Mouse (Mus musculus): ENCODE results near the gene Fam227a.

Fam227a gene

DNA sequence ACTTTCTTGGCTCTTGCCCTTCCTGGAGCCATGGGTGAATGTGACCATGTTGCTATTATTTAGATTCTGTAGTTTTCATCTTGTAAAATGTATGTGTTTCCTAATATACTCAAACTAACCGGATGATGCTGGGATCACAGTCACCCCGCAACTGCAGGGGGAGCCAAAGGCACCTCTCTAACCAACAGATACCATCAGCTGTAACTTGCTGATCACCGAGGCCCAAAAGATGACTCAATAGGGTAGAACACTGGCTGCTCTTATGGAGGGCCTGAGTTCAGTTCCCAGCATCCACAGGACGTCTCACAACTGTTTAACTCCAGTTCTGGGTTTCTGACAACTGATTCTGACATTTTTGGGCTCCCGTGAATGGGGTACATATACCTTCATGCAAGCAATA, 42.0 kb downstream of the Fam227a start:
- DNase-seq (ENCODE audit: low spot score in 2 of 2), result no peak

DNA sequence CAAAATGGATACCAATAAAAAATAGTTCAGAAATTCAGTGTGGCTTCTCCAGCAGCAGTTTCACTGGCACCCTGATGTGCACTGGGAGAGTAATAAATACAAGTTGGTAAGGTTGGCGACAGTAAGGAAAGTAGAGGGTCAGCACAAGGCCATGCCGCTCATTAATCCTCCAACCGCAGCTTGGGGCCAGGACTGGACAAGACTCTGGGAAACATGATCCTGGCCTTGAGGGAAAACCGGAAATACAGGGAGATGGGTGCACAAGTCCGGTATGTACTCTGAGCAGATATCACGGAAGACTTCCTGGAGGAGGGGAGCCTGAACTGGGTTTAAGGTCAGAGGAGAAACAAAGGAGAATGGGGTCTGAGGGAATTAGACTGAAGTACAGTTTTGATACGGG, 43.3 kb downstream of the Fam227a start:
- no peak for DNase-seq (ENCODE audit: low spot score in 2 of 2)

DNA sequence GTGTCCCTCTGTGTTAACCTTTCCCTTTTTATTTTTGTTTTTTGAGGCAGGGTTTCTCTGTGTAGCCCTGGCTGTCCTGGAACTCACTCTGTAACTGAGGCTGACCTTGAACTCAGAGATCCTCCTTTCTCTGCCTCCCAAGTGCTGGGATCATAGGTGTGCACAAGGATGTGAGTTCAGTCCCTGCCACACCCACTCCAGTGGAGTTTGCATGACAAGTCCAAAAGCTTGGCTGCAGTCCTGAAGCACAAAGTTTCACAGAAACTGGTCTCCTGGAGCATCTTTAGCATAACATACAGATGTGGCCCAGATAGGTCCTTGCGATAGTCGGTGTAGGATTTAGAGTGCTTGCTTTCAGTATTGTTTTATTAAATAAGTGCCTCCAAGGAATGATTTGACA, 49.5 kb downstream of the Fam227a start:
- no peak for DNase-seq (ENCODE audit: low spot score in 2 of 2)

DNA sequence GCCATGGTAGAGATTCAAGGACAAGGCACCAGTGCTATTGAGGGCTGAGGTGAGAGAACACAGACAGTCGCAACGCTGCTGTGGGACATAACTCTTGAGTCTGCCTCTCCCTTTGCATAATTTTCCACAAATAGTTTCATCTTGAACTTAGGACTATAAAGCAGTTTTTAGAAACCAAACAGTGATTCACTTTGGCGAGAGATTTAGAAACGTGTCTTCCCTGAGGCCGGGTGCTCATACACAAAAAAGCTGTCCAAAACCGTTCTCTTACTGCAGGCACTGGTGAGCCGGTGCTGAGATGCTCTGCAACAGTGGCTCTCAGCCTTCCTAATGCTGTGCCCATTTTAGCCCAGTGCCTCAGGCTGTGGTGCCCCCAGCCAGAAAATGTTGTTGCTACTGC, 50.5 kb downstream of the Fam227a start:
- DNase-seq (ENCODE audit: low spot score in 2 of 2), result no peak

DNA sequence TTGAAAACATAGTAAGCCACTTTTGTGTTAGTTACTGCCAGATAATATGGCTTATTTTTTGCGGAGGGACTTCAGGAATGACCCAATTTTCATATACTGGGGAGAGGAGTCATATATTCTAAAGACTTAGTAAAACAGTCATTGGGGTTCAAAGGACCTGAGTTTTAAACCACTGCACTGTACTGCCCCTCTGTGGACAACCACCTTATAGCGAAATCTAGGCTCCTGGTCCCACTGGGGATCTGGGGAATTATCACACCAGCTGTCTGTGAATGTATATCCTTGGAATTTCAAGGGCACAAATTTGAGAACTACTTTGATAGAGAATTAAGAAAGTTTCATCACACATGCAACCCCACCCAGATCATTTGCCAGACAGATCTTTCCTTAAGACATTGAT, 51.0 kb downstream of the Fam227a start:
- DNase-seq (ENCODE audit: low spot score in 2 of 2), result no peak

DNA sequence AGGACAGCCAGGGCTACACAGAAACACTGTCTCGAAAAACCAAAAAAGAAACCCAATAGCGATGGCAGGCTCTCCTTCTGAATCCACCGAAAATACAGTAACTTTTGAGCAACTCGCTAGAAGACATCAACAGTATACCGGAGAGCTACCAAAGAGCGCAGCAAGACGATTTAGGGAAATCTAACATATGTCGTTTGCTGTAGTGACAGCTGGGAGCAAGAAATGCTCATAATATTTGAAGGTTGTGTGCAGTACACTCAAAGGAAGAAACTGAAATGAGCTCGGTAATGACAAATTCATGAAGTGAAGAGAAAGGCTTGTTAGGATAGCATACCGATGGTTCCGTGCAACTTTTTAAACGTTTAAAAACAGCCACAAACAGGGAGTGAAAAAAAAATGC, 52.6 kb downstream of the Fam227a start:
- no peak for DNase-seq (ENCODE audit: low spot score in 2 of 2)

DNA sequence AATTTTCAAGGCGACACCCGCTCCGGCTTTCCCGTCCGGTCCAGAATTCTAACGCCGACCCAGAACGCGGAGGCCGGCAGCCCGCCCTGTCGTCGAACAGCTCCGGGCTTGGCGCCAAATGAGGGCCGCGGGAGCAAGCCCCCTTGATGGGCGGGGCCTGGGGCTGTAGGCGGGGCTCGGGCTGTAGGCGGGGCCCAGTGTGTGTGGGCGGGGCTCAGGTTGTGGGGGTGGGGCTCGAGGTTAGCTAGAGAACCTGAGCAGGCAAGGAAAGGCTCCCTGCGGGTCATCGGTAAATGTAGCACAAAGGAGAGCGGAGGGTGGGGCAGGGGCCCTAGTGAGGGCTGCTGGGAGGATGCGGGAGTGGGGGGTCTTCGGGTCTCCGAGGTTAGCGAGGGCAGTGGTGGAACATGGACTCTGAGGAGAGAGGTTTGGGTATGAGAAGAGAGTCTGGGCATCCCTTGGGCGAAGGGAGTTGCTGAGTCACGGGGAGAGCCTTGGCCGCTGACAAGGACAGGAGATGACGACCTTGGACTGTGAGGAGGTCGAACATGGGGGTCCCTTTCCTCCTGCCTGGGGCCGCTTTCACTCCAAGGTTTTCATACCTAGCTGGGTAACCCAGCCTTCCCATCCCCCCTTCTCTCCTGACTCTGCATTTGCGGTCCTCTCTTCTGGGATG, 53.6 kb downstream of the Fam227a start, which contains the start of gene Dmc1:
Gene Dmc1, minus strand, starts transcription at position 120 of the 676 bp plus-strand sequence.
- DNase-seq (ENCODE audit: low spot score in 2 of 2), result no peak

DNA sequence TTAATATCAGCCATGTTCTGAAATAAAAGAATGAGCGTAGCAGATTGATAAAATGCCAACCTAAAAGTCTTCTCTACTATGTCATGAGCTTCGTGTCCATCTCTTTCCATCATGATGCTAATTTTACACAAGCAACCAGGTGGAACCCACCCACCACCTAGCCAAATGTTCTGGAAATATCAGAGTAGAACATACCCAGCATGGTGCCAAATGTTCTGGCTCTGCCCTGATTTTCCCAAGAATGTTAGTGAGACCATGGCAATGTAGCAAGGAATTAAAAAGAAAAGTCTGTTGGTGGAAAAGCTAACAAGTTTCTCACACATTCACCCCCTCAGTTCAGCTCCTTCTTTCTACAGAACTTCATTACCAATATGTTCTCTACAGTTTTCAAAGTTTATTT, 58.6 kb downstream of the Fam227a start:
- no peak for DNase-seq (ENCODE audit: low spot score in 2 of 2)

DNA sequence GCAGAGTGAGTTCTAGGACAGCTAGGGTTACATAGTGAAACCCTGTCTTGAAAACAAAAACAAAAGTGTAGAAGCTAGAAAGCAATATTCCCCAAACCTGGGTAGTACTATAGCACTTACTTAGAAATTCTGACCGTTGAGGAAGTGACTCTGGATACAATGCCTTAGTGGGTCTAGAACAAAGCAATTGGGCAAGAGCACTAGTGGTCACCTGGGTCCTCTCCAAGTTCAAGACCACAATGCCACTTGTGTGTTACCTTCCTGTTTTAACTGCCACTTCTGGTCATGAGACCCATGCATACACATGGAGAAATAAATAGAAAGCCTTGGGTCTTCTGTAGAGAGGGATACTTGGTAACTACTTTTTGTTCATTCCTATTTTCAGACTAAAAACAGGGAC, 60.0 kb downstream of the Fam227a start:
- no peak for DNase-seq (ENCODE audit: low spot score in 2 of 2)

DNA sequence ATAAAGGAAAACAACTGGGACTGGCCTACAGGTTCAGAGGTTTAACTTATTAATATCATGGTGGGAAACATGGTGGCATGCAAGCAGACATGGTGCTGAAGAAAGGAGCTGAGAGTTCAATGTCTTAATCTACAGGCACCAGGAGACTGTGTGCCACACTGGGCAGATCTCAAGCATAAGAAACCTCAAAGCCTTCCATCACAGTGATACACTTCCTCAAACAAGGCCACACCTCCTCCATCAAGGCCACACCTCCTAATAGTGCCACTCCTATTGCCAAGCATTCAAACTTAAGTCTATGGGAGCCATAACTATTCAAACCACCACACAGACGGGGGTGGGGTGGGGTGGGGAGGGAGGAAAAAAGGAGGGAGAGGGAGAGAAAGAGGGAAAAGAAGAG, 77.2 kb downstream of the Fam227a start:
- no peak for DNase-seq (ENCODE audit: low spot score in 2 of 2)

DNA sequence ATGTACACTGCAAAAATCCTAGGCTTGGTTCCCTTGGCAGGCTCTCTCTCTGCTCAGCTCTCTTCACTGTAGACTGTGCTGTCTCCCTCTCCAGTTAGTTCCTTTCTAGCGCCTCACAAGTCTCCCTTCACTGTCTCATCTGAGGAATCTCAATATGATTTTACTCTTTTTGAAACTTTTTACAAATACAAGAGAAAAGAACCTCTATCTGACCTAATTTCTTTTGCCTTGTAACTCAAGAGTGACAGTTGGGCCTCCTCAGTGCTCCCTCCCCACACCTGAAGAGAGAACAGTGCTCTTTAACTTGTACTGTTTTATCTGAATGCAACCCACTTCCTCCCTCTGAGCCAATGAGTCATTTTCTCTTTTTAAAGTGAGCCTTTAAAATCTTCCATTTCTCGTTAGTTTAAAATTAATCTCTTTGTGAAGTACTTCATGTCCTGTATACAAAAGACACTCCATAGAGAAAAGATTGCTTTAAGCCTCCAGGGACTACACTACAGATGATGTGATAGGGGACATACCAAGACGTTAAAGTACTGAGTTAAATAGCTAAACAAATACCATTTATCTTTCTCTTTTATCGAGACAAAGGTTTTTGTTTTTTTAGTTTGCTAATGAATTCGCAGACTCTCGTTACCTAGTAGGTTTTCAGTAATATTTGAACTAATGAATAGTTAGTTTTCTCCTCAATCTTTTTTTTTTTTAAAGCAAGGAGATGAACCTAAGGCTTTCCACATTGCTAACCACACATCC, 80.9 kb downstream of the Fam227a start:
- no peak for DNase-seq (ENCODE audit: low spot score in 2 of 2)

DNA sequence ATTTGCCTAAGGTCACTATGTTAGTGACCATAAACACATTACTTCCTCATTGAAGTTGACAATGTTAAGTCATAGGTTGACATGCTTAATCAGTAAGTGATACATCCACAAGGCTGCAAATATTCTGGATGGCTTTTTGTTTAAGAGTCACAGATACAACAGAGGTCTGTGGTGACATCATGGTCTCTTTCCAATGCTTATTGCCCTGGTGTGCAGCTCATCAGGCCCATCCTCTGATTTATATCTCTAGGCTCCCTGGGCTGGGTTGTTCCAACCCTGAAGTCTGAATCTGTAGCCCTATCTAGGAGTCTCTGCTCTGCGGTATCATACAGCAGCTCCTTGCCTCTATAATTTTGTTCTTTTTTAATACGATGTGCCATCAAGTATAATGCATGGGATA, 81.8 kb downstream of the Fam227a start:
- no peak for DNase-seq (ENCODE audit: low spot score in 2 of 2)

DNA sequence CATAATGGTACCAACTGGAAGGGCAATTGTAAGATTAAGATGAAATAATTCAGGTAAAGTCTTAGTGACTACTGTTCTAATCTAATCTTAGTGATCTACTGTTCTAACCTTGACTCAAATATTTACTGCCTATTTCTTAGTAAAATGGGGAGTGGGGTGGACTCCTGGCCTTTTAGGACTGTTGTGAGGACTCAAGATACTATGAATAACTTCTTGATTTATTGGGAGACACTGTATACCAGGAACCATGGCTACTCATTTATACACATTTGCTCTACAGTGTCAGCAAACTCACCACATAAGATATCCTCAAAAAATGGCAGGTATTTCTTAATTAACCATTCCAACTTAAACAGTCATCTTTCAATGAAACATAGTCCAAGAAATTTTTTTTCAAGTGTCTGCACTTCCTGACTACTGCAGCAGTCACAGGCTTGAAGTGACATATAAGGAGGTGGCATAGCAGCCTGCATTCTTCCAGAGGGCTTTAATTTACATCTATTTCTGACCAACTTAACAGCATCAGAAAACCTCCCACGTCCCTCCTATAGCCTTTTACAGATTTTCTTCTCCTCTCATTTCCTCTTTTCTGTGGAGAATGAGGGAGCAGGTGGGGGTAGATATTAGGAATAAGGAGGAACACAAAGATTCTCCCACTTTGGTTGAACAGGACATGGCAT, 83.1 kb downstream of the Fam227a start:
- no peak for DNase-seq (ENCODE audit: low spot score in 2 of 2)

DNA sequence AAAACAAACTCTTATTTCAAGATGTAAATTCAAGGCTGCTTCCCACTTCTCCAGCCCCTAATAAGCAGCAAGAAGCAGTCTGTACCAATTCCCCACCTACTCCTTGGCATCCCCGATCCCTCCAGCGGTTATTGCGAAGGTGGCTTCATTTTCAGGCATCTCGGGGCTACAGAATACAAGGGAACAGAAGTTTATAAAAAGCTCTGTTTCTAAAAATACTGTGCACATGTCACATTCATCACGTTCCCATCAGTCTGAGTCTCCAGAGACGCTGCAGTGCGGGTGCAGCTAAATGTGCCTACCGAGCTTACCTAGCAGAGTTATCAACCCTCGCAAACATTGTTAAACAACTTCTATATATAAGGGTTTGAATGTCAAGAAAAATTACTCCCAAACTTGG, 96.3 kb downstream of the Fam227a start:
- DNase-seq (ENCODE audit: low spot score in 2 of 2), result no peak

DNA sequence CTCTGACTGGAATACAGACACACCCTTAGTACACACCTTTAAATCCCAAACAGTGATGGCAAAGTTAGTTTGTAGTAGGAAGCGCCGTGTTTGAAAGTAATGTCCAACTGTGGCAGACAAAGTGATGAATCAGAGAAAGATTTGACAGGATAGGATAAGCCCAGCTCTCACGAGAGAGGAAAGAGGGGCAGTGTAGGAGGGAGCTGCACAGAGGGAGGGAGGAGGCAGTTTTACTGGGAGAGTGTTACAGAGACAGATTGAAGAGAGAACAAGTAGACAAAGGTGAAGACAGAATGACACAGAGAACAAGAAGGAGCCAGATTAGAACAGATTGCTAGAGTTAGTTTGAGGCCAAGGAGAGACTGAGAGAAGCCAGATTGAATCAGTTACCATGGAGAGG, 99.1 kb downstream of the Fam227a start:
- no peak for DNase-seq (ENCODE audit: low spot score in 2 of 2)
